In genomic region chr14:122224103-122224494, GRCm38 (mm10) we compare ENCODE assay signal across 10 mouse cellular contexts. TPM values are rescaled to one million over a fixed set of nuclear protein-coding genes. Genes with fewer than 3 reads are reported as not detected.
A peak's percentile ranks its signal among the peaks of the same experiment; 100 is the strongest.
DNase-seq lines count a peak whose midpoint lies in the region; ATAC-seq and TF ChIP-seq lines count a peak whose summit lies in the region.
"Had no signal": no experiment of that assay in that cellular context is flagged by ENCODE, and none has a peak within 500 bp of the region (broad histone marks: within the 10 kb centered on the region; RNA-seq: fewer than 3 reads in every experiment).

No protein-coding gene starts in this region.

- no peaks in the 10 kb centered on the region for H3K27me3 ChIP-seq in cerebellum, adult 2 months (ENCODE audit: control insufficient read depth, insufficient read depth, low read length)
- peaks cover 30% of the 10 kb centered on the region for H3K27me3 ChIP-seq in hindbrain, embryonic 15.5 days

- no peak overlapping the region for H3K9ac ChIP-seq in hindbrain, embryonic 15.5 days

- no peak for TF ChIP-seq CTCF in cerebellum, adult 2 months (IDR thresholded peaks at IDR 0.05; ENCODE audit: borderline replicate concordance, insufficient read depth, low read depth, low read length)
- TF ChIP-seq CTCF in layer of hippocampus, adult 2 months (conservative IDR thresholded peaks at IDR 0.05) = no peak

- no peak for TF ChIP-seq POLR2A in cerebellum, adult 2 months (IDR thresholded peaks at IDR 0.05; ENCODE audit: borderline replicate concordance, insufficient read depth, low read length)

- H3K4me3 ChIP-seq in cerebellum, adult 2 months (replicated peaks; ENCODE audit: insufficient read depth, low read depth, low read length) = peak overlapping the region; percentile 45
- H3K4me3 ChIP-seq in layer of hippocampus, adult 2 months = no peak overlapping the region
- H3K4me3 ChIP-seq in hindbrain, embryonic 15.5 days = no peak overlapping the region

- WGBS in cerebellum, adult 2 months = 18% methylated on average over 6 of the region's 6 CpGs
- WGBS in hindbrain, embryonic 15.5 days = 41% methylated on average over 6 of the region's 6 CpGs

- peak overlapping the region; percentile 99 for H3K27ac ChIP-seq in cerebellum, adult 2 months (ENCODE audit: insufficient read depth, low read length)
- peak overlapping the region; percentile 49 for H3K27ac ChIP-seq in layer of hippocampus, adult 2 months
- peak overlapping the region; percentile 51; the same call in 1 of the 2 replicates for H3K27ac ChIP-seq in hindbrain, embryonic 15.5 days (replicated peaks)
- H3K27ac ChIP-seq: heart, adult 2 months; kidney, postnatal 0 days had no signal

- intact Hi-C loops in gastrocnemius, postnatal 36 days (cut with DNase I) = loop anchor here (5.0 kb wide), 1 partner anchor 653 kb away; no protein-coding TSS in a partner anchor

- peaks cover 20% of the 10 kb centered on the region; the same call in 1 of the 2 replicates for H3K4me1 ChIP-seq in cerebellum, adult 2 months (ENCODE audit: control insufficient read depth, insufficient read depth, low read length)
- peaks cover 17% of the 10 kb centered on the region; the same call in 1 of the 2 replicates for H3K4me1 ChIP-seq in hindbrain, embryonic 15.5 days (replicated peaks)

- DNase-seq in cerebellum, adult 2 months = no peak
- no peak for DNase-seq in cerebellum, adult 8-10 months
- no peak for DNase-seq in layer of hippocampus, adult 2 months (ENCODE audit: low spot score in 2 of 2)
- no peak for DNase-seq in layer of hippocampus, postnatal 10 days (ENCODE audit: low spot score in 2 of 2)
- DNase-seq in right cerebral cortex, postnatal 14 days = no peak
- no peak for DNase-seq in gastrocnemius, postnatal 36 days

- peak overlapping the region; percentile 34 for H3K4me2 ChIP-seq in hindbrain, embryonic 15.5 days

- no peak for ATAC-seq in hindbrain, embryonic 15.5 days (ENCODE audit: low FRiP score, low read depth)
- peak; percentile 58 for ATAC-seq in megakaryocyte-erythroid progenitor cell, adult 5-6 weeks (replicated peaks; ENCODE audit: low FRiP score, low TSS enrichment, poor library complexity, severe bottlenecking)

- no peaks in the 10 kb centered on the region for H3K9me3 ChIP-seq in hindbrain, embryonic 15.5 days

- H3K36me3 ChIP-seq in hindbrain, embryonic 15.5 days = no peaks in the 10 kb centered on the region

RNA-seq across cellular contexts. Expression of gene Clybl, which starts 42.6 kb away (rescaled TPM):
- 38.1 and 40.6 TPM in 2 replicates for polyA plus RNA-seq in cerebellum, adult 2 months (2012; rRNA removed)
- 10 to 100 TPM; 26.2 to 28.9 TPM for total RNA-seq in layer of hippocampus, adult 2 months (2021)
- 10 to 100 TPM; 22.5 to 24.1 TPM for total RNA-seq in layer of hippocampus, postnatal 10 days (2021)
- polyA plus RNA-seq in hindbrain, embryonic 15.5 days (2015; fragmentation: Nextera tagmentation; extraction: Ambion mirVana) = 16.3 and 17.5 TPM in 2 replicates
- 56.6 and 71.1 TPM in 2 replicates for total RNA-seq in megakaryocyte-erythroid progenitor cell, adult 5-6 weeks (2014; fragmentation: Nextera tagmentation)
- total RNA-seq in megakaryocyte-erythroid progenitor cell, adult 5-6 weeks (2017) = 27.4 and 47.9 TPM in 2 replicates
- 10 to 100 TPM; 62.1 to 68.5 TPM for total RNA-seq in gastrocnemius, postnatal 36 days (2021)

Comparison
In these comparisons a context has a peak if more than half of its experiments do, and no peak if none do; other contexts are left out.
1. H3K27ac ChIP-seq: peak in every context shown above with its lines; median percentile 99 in cerebellum, adult 2 months; 51 in hindbrain, embryonic 15.5 days; 49 in layer of hippocampus, adult 2 months.